Mouse (Mus musculus) layer of hippocampus, adult 8-10 months (tissue): ENCODE data around the gene Hoxd10. TPM values are rescaled to one million over a fixed set of nuclear protein-coding genes. Genes with fewer than 3 reads are reported as not detected.

Experiments
- DNase-seq, 2 experiments: peaks; one replicate each; pipeline ENCODE4 v3.0.0; 2022; ENCODE audit warnings: low spot score in 2 of 2
- total RNA-seq, 4 experiments: library from RNA; stranded (reverse); gene quantifications; 2 replicates each; pipeline ENCODE4 v1.2.4; 2022

Hoxd10 gene
- not detected for total RNA-seq

DNA sequence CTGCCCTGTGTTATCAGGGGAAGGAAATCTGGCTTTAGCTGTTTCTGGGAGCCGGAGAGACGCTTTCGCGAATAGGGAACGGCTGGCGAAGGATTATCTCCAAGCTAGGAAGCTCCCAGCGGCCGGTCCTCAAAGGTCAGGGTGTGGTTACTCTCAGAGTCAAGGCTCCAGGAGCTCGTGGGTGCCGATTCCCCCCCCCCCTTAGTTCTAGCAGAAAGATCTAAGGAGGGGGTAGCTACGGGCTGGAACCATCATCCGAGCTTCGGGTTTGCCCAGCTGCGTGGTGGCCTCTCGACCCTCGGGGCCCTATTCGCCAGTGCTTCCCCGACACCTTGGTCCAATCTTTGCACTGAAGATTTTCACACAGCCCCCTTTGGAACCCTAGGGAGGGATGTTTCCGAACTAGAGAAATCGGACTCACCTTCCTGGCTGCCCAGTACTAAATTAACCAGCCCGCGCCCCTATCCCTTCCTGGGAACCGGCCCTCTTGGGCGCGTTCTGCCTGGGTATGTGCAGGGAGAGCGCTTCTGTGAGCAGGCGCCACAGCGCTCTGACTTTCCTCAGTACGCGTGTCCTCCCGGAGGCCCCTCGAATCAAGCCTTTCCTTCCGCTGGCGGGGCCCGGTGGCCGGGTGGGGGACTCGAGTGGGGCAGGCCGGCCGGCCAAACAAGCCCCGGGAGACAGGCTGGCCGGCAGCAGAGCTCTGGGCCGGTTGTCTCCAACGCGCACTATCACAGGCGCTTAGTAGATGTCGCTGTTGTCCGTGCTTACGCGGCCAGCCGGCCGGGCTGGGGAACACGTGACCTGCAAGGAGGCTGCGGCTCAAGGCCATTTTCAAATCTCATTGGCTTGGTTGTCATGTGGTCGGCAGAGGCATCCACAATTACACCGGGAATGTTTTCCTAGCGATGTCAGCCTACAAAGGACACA is at the start of gene Hoxd10:
Gene Hoxd10, plus strand, starts transcription at position 903 of the 930 bp plus-strand sequence.
- no peak for DNase-seq

DNA sequence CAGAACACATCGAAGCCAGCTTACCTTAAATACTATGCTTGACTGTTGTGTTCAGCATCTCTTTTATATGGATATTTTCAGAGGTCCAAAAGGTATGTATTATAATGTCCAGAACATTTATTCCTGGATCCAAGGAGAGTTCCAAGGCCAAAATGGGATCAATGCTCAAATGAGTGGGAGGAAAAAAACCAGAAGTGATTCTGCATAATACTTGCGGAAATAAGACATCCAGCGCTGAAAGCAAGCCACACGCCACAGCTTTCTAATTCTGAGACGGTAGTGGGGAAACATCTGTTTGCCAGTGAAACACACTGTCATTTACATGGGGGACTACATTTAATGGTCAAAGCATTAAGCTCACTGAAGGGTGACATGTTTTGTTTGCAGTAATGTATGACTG is 49.3 kb upstream of the Hoxd10 start:
- no peak for DNase-seq

DNA sequence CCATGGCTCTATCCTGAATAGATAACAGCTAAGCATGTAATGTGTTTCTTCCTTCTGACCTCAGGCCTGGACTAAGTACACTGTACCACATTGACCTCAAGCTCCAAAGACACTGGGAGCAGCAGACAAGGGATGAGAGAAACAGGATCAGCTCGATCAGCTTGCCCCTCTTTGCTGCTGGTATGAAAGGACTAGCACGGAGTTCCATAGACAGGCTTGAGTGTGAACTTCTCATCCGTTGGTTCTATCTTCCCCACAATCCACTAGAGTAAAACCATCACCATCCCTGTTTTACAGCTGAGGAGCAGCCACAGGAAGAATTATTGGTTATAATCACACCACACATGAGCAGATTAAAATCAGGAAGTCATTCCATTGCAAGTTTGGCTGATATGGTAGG is 46.1 kb upstream of the Hoxd10 start:
- DNase-seq, result no peak

DNA sequence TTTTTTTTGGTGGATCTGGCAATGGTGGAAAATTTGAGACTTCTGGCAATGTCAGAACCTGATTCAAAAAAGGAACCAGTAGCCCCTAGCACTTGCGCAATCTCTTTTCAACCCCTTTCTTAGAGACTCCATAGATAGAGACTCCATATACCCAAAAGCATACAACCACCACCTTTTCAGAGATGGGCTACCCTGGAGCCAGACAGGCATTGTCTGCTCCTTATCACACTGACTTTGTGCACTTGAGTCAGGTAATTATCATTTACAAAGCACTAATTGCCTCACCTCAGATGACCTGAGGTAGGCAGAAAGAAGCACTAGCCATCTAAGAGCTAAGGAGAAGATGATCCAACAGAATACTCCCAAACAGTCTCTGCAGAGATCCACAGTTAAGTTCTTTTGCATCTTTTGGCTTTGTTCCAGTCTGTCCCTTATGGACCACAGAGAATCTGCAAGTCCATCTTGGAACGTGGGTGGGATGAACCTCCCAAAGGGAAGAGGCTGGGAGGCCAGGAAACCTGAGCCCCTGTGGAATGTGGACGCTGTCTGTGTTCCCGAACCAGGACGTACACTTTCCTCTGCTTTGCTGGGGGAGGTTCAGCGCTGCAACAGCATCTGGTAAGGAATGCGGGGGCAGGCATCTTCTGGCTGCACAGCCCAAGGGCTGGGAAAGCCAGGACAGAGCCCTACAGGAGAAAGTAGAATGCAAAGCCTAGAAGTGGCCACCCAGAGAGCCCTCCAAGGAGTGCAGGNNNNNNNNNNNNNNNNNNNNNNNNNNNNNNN is 44.5 kb upstream of the Hoxd10 start:
- no peak for DNase-seq

DNA sequence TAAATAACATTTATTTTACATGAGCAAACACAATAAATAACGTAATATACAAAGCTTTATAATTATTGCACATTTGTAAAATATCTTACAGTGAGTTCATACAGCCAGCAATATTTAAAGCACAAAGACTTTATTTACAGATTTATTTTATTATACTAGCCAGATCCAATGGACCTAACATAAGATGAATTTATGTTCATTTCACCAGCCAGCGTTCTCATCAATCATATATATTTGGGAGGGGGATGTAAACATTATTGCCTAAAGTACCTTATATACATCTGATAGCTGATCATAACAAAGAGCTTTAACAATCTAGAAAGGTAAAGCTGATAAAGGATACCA is 38.8 kb upstream of the Hoxd10 start:
- no peak for DNase-seq

- DNase-seq, result no peak
Measured at GRCm38 (mm10) chr2:74653781-74654535, 37.8 kb upstream of the Hoxd10 start.

DNA sequence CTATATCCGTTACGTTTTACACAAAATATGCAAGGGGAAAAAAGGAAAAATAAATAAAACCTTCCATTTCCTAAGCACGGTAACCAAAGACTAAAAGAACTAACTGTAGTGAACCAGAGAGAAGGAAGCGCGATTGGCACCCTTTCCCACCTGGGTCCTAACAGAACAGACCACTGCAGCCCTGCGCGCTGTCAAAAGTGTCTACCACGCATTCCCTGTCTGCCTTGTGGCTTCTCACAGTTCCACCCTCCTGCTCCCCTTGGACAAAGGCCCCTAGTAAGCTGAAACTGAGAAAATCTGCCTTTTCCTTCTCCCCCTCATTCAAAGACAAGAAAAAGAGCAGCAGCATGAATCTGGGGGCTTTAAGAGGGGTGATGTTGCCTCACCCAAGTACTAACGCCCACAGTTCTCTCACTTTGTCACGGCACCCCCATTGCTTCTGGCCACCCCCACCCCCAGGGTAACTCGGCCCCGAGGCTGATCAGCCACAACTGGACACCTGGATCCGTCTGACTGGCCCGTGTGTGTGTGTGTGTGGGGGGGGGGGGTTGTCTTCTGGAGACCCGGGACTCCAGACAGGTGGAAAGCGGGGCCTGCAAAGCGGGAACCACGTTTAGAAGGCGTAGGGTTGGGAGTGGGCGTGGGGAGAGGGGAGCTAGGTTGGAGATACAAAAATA is 36.8 kb upstream of the Hoxd10 start:
- no peak for DNase-seq

DNA sequence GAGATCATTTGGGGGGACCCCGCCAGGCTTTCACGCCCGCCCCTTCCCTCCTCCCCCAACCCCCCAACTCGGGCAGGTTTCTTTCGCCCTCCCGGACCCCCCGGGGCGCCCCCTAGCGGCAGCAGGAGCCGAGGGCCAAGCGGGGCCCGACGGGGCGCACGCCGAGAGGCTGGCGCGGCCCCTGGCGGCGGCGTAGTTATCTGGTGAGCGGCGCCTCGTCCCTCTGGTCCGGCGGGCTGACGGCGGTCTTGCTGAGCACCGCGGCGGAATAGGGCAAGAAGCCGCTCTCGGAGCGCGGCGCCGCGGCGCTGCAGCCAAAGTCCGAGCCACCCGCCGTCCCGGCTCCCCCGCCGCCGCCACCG is 36.3 kb upstream of the Hoxd10 start:
- DNase-seq, result no peak

DNA sequence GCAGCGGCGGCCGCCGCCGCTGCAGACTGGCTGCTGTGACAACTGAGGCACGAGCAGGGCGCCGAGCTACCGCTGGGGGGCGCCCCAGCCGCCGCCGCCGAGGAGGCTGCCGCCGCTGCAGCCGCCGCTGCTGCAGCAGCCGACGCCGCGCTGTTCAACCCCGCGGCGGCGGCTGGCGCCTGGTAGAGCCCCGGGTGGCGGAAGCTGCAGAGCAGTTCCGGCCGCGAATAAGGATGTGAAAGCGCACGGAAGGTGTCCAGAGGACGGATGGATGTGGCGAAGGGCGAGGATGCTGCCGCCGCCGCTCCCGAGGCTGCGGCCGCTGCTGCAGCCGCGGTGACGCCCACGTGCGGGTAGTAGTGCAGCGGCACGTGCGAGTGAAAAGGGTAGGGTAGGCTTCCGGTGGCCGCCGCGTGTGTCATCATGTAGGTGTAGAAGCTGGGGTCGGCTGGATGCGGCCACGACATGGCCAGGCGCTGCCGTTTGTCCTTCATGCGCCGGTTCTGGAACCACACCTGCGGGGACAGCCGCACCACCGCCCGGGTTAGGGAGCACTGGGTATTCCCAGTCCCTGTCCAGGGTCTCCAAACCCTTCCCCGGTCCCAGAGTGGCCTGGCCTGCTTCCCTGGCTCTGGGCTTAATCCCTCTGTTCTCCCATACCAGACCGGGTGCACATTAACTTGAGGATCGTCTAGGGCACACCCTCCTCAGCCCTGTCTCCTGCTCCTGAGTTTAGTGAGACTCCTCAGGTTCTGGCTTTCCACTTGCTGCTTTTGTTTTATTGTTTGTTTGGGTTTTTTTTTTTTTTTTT is 35.7 kb upstream of the Hoxd10 start:
- DNase-seq, result no peak

DNA sequence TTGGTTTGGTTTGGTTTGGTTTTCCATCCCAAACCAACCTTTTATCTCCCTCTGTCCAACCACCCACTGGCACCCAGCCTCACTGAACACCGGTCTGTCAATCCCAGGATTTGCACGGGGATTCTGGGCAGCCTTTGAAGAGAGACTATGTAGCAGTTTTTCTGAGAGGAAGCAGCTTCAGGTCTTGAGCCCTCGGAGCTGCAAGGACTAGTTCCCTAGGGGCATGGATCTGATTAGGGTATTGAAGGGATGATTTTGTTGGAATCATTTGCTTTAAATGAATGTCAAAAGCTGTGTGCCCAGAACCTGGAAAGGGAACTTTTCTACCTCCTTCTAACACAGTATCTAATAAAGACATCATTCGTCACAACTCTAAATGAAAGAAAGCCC is 35.1 kb upstream of the Hoxd10 start:
- DNase-seq, result no peak

DNA sequence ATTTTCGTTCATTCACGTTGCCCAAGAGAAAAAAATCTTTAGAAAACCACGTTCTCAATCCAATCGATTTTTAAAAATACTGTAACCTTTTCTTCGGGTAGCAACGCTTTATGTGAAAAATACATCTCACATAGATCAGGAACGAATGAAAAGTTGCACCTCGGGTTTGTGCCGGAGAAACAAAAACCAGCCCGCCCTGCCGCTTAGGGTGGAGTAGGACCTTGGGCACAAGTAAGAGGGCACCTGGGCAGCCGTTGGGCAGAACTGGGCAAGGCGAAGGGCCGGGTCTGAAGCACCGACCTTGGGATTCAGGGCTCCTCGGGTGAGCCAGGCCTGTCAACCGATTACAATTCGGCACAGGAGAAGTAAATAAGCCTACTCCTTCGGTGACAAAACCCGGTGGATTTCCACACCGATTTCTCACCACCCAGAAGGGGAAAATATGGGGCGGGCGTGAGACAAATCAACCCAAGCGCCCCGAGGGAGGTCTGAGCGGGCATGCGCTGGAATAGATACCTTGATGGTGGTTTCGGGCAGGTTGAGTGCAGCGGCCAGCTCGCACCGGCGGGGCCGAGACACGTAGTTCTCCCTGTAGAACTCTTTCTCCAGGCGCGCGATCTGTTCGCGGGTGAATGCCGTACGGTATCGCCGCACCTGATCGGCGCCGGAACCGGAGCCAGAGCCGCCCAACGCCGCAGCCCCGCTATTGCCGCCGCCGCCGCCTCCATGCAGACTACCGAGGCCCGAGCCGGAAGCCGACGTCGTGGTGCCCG is 34.3 kb upstream of the Hoxd10 start:
- no peak for DNase-seq

- DNase-seq, result no peak
Measured at GRCm38 (mm10) chr2:74658024-74658666, 33.6 kb upstream of the Hoxd10 start.

DNA sequence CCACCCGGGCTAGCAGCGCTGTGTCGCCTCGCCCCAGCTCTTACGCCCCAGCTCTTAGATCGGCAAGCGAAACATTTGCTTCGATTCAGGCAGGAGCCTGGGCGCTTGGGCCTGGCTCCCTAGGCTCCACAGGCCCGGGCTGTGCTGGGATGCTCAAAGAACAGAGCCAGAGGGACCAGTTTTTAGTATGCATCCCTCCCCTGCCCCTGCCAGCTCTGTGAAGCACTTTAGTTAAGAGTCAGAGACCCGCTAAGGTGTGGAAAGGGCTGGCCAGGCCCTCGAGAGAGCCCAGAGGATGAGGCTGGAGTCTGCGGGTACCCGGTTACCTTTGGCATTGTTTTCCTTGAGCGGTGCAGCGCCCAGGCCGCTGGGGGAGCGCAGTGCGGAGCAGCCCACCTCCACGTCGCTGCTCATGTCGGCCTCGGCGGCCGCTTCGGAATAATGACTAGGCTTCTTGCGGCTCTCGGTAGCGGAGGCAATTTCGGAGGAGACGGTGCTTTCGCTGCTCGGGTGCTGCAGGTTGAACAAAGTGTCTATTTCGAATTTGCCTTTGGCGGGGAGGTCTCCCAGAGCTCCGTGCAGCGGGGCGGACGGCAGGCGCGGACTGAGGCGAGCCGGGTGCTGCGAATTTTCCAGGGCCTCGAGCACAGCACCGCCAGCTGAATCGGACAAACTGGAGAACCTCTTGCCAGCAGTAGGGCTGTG is 32.9 kb upstream of the Hoxd10 start:
- DNase-seq, result no peak

DNA sequence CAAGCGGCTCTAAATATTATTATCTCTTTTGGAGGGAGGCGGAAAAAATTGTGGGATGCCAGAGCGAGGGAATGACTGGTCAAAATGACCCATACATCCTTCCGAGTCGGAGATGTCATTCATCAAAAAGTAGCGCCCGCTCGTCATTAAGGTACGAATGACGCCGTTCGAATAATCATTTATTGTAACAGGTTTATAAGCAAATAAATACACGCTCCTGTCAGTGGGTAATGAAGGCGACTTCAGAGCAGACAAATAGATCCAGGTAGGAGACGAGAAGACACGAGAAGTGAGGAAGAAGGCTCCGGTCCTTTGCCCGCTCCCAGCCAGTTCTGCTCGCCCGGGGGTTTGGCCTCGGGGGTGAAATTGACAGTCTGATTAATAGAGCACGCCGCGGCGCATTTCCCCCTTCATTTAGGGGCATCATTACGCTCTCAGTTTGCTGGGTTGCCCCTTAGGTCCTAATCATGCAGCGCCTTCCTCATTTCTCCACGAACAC is 32.2 kb upstream of the Hoxd10 start, which contains the start of gene Evx2:
Gene Evx2, minus strand, starts transcription at position 51 of the 499 bp plus-strand sequence.
- no peak for DNase-seq

- DNase-seq, result no peak
Measured at GRCm38 (mm10) chr2:74660421-74661375, 31.0 kb upstream of the Hoxd10 start.

DNA sequence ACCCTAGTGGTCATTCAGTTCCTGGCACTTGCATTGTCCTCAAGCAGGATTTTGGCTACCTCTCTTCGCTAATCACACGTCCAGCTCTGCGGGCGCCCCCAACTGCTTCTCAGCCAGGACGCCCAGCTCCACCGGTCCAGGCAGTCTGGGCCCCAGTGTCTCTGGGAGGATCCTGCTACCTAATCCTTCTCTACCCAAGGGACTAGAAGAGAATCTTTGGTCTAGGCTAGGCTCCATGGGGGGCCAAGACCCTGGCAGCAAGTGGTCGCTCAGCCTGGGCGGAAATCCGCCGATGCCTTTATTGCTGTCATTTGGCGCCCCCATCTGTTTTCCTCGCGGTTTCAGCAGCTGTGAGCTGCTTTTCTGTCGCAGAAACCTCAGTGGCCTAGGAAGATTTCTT is 30.0 kb upstream of the Hoxd10 start:
- no peak for DNase-seq

GRCm38 (mm10) chr2:74663291-74663925 is 28.3 kb upstream of the Hoxd10 start:
- DNase-seq, result peak in 1 of 2 experiments; percentile 60
